Mouse (Mus musculus) frontal cortex, postnatal 25 days (tissue): ENCODE measurements around the gene Gria1.

ENCODE experiments used
- DNase-seq, 2 experiments: peaks; one replicate each; pipeline ENCODE4 v3.0.0; 2022; ENCODE audit warnings: low spot score in 2 of 2

Gene Gria1

DNA sequence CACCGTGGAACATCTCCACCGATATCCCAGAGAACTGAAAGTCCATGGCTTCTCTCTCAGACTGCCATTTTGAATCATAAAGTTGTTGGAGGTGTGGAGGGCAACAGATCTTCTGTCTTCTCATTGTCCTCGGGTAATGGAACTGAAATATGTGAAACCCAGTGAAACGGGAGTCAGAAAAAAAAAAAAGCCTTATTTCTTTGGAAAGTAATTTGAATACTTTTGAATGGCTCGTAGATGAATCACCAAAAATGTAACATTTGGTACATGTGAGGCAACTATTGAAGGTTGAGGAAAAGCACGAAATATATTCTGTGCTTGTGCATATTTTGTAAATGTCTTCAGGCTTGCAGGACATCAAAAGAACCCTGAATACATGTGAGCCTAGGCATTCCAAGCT is 151.7 kb downstream of the Gria1 start:
- DNase-seq: no peak

- DNase-seq: no peak
These were observed 158.9 kb downstream of the Gria1 start for GRCm38 (mm10) chr11:57170058-57170457.

DNA sequence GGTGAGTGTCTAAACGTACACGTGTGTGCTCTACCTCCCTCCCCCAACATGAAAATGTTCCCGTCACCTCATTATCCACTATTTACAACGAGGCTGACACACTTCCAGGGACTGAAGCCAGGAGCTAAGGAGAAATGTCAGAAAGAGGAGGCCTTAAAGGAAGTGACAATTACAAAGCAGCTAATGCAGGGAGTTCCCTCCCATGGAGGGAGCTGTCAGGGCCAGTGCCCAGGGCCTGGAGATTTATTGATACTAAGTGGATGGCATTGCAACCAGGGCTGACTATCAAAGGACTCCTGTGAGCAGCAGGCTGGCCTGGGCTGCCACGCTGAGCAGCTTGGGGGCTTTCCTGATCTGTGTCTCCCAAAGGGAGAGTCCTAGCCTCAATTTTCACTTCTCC is 163.0 kb downstream of the Gria1 start:
- DNase-seq: no peak

- no peak for DNase-seq
These were observed 165.4 kb downstream of the Gria1 start for GRCm38 (mm10) chr11:57176552-57176951.

DNA sequence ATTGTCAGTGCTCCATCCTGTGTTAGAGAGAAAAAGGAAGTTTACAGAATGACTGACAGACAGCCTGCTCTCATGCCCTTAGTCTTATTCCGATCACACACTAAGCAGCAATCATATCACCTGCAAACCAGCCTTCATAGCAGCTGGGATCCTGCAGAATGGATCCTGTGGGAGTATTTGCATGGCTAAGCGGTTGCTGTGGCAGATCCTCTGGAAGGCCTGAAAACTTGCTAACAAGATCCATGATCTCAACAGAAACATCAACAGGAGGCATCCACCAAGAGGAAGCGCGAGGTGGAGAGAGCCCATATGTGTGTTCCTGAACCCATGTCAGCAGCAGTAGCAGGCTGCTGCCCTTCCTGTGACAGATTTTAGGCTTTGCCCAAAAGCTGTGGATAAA is 173.0 kb downstream of the Gria1 start:
- no peak for DNase-seq

GRCm38 (mm10) chr11:57185110-57185509 is 173.9 kb downstream of the Gria1 start:
- no peak for DNase-seq

- DNase-seq: no peak
These were observed 178.2 kb downstream of the Gria1 start for GRCm38 (mm10) chr11:57189391-57189790.

GRCm38 (mm10) chr11:57194746-57195145 is 183.6 kb downstream of the Gria1 start:
- no peak for DNase-seq

GRCm38 (mm10) chr11:57201245-57201976 is 190.2 kb downstream of the Gria1 start:
- DNase-seq: no peak

GRCm38 (mm10) chr11:57204371-57204770 is 193.2 kb downstream of the Gria1 start:
- no peak for DNase-seq

DNA sequence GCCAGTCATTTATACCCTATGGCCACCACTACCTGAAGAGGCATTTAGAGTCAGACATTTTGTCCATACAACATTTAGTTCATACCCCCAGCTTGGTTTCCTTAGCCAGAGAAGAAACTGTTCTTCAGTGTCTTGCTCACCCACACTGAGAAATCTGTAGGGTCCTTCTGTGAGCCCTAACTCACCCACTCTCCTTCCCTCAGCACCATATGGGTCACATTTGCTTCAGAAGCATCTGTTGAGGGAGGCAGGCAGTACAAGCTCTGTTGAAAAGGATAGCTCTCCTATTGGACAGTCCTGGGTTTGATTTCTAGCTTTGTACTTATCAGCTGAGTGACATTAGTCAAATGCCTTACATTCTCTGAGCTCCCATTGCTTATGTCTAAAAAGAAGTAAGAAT is 196.1 kb downstream of the Gria1 start:
- no peak for DNase-seq

- no peak for DNase-seq
These were observed 202.9 kb downstream of the Gria1 start for GRCm38 (mm10) chr11:57214079-57214478.

DNA sequence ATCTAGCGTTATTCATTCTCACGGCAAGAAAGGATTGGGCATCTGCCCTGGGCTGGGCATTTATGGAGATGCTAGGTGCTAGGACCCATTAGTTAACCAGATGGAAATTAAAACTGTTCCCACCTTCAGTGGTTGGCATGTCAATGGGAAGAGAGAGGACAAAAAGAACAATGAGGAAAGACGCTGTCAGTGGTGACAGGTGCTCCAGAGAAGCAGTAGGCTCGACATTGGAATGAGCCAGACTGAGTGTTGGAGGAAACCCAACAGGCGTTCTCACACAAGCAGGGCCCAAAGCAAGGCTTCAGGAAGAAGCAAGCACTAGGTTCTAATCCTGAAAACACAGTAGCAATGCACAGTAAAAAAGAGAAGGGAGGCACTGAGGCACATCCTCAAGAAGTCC is 203.4 kb downstream of the Gria1 start:
- no peak for DNase-seq

DNA sequence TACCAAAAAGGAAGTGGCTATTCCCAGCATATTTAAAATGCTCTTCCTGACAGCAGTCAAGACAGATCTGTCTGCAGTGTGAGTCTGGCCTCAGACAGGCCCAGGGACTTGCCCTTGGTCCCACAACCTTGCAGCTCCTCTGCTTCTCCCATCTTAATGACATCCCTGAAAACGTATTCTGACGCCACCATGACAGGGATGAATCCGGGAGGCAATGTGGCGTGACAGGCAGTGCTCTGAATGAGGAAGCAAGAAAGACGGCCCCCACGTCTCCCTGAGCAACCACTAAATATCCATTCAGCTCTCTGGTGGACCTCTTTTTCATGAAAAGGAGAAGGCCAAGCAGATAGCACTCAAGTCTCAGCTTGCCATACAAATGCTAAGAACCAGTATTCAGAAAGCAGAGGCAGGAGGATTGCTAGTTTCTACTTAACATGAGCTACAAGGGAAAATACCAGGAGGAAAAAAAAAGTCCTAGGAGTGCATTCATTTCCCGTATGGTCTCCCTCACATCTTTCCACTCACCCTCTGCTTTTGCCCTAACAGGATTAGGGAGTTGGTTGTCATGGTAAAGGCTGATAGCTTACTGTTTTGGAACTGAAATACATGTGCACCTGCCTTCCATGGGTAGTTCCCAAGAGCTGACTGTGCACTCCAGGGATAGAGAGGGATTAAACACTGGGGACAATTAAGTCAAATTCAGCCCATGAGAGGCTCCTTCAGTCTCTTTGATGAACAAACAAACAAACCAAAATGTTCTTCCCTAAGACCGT is 211.8 kb downstream of the Gria1 start:
- no peak for DNase-seq

GRCm38 (mm10) chr11:57235446-57235845 is 224.3 kb downstream of the Gria1 start:
- DNase-seq: no peak

- no peak for DNase-seq
These were observed 225.2 kb downstream of the Gria1 start for GRCm38 (mm10) chr11:57236431-57236830.

GRCm38 (mm10) chr11:57239758-57240157 is 228.6 kb downstream of the Gria1 start:
- DNase-seq: no peak

DNA sequence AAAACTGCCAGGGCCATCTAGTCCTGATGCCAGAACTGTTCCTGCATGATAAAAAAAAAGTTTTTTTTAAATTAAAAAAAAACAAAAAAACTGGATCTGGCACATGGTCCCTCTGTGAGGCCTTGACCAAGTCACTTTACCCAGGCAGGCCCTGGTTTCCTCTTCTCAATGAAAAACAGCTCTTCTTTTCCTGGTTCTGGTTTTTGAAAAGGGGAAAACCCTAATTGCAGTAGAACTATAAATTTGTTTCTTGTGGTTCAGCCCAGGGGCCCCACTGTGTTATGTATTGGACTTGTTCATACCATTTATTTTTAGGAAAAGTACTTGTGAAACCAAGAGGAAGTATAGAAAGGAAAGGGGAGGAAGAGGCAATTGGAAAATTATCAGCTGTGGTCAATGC is 232.6 kb downstream of the Gria1 start:
- no peak for DNase-seq

DNA sequence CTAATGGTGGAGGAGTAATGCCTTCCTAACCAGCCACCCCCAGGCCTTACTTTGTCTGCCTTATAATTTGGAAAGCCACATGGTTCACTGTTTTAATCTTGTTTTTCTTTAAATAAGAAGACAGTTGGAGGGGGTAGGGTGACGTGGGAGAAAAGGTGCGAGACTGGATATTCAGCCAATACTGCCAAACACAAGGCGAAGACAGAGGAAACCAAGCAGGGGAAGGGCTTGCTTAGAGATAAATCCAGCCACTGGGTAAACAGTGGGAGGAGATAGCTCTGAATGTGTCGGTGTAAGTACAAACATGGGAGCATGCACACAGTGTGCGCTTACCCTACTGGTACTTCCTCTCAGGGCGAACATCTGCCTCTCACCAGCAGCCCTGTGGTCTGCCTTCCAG is 233.4 kb downstream of the Gria1 start:
- no peak for DNase-seq

DNA sequence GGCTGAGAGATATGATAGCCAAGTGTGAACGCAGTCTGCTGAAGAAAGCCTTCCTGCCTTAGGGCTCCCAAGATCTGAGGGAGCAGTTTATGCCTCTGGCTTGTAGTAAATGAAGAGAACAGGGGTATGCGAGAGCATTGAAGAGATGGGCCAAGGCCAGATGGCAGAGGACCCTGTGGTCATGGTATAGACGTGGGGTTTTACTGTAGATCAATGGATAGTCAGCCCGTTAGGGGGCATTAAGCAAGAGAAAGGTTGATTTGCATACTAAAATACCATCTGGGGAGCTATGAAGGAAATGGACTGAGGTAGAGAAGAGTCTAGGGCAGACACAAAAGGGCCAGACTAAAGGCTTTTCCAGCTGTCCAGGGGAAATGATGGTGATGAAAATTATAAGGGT is 237.7 kb downstream of the Gria1 start:
- no peak for DNase-seq

- no peak for DNase-seq
These were observed 238.9 kb downstream of the Gria1 start for GRCm38 (mm10) chr11:57250129-57250528.

DNA sequence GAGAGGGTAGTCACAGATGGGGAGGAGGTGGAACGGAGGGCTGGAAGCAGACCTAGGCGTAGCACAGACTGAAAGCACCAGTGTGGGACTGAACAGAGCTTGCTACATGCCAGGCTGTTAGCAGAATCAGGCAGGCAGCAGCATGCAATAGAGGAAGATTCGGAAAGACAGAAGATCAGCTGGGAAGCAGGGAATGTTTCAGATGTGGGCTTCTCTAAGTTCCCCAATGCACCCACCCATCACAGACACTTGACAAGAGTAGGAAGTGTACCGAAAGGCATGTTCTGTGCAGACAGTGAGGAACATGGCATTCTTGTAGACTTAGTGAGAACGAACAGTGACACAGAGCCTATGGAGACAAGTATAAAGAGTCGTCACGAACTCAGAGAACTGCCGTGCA is 260.5 kb downstream of the Gria1 start:
- DNase-seq: peak; percentile 25 to 32

DNA sequence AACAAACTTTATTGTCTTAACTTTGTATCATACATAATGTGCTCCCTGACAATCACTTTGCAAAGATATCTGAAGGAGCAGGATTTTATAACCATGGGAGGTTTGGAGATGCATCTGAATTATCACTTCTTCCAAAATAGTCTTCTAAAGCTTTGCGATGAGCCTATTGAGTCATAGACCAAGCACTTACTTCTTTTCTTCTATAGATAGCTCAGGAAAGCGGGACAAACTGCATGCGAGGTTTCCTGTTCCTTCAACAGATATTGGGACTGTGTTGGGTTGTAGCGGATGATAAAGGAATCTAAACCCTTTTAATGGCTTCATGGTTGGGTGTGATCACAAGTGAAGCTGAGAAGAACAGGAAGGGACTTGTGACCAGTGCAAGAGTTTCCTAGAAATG is 263.5 kb downstream of the Gria1 start:
- DNase-seq: no peak
